Mouse (Mus musculus): Measurements from ENCODE around the gene Coro1a.

Coro1a gene

DNA sequence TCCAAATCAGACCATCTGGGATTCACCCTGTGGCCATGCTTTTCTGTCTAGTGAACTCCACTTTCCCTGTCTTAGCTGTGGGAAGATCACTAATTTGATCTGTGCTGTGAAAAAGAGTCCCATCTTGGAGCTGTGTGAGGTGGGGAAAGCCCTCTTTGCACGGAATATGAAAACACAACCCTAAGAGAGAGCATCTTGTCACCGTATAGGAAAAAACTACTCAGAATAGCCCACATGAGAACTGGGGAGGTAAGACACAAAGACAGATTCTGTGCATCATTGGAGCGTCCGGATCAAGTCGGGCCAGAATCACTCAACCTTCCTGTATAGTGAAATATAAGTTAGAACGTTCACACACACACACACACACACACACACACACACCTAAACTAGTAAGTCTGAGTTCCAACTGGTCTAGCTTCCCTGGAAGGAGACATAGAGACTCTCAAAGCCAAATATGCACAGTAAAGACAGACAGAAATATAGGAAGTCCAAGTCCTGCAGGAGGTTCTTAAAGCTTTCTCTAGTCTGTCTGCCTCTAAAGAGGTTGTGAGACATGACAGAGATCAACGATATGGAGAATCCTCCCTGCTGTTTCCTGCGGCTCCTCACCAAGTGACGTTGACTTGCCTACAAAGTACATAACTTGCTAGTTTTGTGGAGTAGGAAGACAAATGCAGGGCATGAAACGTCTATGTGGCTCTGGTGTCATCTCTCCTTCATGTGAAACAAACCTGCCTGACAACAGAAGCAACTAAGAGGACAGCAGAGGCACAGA is 777 bp upstream of the Coro1a start:
- DNase-seq (ENCODE audit: low spot score) = no peak

- DNase-seq (ENCODE audit: low spot score) = peak; percentile 87
Observed at GRCm38 (mm10) chr7:126704121-126704980, 3.2 kb downstream of the Coro1a start.

GRCm38 (mm10) chr7:126703757-126704077 is 3.9 kb downstream of the Coro1a start:
- DNase-seq (ENCODE audit: low spot score) = peak; percentile 42

DNA sequence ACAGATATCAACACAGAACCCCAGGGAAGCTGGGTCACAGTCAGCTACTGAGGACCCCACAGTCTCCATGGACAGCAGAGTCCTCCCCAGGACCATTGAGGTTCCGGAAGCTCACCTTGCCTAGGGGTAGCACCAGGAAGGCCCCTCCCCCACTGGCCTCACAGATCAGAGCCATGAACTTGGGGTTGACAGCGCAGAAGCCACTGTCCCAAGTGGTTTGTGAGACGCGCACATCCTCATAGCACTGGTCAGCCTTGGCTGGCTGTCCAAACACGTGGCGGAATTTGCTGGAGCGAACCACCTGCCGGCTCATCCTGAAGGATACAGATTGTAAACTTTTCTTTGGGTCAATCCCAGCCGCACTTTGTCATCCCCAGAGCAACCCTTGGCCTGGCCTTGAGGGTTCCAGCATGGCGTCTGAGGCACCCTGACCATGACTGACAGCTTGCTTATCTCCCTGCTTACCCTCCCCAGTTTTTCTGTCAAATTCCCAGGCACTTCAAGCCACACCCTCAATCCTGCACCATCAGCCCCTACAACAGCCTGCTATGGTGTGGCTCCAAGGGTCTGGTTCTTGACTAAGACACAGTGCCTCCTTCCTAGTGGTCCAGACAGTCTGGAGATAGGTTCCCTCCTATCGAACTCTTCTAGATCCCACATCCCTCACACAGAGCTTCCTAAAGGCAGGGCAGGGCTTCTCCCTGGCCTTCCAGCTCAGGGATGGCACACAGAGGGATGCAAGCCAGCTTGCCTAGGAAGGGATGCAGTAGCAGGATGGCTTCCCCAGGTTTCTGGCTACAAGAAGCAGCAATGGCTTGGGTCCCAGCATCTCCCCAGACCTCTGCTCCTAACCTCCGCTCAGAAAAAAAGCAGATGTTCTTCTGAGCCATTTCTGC is 4.5 kb downstream of the Coro1a start:
- no peak for DNase-seq (ENCODE audit: low spot score)

GRCm38 (mm10) chr7:126702358-126702757 is 5.2 kb downstream of the Coro1a start:
- peak; percentile 88 for DNase-seq (ENCODE audit: low spot score)

DNA sequence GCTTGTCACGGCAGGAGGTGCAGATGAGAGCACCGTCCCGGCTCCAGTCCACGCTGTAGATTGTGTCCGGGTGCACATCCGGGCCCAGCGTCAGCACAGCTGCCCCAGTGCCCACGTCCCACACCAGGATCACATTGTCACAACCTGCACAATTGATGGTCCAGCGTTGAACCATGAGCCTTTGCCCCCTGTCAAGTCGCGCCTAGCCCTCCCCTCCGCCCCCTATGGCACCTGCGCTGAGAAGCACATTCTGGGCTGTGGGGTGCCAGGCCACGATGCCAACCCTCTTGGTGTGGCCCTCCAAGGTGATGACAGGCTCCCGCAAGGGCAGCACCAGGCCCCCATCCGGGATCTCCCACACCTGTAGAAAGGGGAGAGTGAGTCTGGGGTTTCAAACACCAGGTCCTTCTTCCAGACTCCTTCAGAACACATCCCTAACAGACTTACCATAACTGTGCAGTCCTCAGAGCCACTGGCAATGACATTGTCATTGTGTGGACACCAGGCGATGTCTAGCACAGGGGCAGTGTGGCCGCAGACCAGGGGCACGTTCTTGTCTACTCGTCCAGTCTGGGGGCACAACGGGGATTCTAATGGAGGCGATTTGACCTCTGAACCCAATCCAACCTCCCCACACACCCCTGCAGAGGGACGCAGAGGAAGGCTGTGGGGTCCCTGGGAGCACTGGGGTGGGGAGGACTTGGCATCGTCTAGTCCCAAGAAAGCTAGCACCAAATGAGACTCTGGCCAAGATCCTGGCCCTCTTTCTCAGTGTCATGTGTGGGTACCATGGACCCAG is 5.8 kb downstream of the Coro1a start:
- no peak for DNase-seq (ENCODE audit: low spot score)

GRCm38 (mm10) chr7:126701070-126701469 is 6.5 kb downstream of the Coro1a start:
- DNase-seq (ENCODE audit: low spot score) = peak; percentile 91

DNA sequence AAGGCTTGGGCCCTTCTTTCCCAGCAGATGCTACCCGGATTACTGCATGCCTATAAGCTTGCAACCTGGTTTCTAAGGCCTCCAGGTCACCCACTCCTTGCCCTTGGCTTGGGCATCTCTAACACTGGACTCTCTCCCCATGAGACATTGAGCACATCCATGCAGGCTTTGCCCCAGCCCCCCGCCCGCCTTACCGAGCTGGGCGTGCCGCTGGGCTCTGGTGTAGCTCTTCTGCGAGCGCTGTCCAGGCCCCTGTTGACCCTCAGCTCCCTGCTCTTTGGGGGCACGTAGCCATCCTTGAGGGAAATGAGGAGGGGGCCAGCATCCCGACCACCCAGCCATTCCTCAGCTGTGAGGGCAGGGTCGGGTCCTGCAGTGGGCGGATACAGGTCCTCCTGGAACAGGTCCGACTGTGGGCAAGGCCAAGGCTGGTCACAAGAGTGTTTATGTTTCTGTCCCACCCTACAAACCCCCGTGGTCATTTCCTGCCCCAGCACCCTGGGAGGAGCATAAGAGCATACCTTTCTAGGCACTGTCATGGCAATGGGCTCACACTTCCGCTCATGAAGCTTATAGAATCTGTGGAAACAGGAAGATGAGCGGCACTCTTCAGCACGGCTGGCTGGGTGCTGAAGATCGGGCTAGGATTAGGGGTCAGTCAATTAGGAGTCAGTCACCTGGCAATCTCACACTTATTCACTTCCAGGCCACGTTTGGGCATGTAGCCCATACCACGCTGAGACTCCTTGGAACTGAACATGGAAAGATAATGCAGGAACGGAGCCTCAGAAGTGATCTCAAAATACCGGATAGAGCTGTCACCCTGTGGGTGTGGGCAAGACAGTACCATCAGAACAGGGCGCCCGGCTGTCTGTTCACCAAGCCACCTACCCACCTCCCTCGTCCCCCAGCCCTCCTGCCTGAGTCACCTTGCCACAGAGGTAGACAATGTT is 7.2 kb downstream of the Coro1a start:
- no peak for DNase-seq (ENCODE audit: low spot score)

GRCm38 (mm10) chr7:126697838-126698237 is 9.7 kb downstream of the Coro1a start:
- no peak for DNase-seq (ENCODE audit: low spot score)

DNA sequence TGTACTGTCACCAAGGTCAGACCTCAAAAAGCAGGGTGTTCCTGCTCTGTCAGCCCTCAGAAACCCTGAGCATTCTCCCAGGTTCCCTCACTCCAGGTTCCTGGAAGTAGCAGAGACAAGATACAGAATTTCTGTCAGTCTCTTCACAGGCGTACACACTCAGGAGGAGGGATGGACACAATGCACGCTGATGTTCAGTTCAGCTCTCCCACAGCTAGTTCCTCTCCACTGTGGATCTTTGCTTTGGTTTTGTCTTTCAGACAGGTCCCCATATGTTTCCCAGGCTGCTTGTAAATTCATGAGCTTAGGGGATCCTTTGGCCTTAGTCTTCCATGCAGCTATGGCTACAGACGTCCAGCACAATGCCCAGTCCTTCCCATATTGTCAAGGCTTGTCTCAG is 10.7 kb downstream of the Coro1a start:
- no peak for DNase-seq (ENCODE audit: low spot score)

DNA sequence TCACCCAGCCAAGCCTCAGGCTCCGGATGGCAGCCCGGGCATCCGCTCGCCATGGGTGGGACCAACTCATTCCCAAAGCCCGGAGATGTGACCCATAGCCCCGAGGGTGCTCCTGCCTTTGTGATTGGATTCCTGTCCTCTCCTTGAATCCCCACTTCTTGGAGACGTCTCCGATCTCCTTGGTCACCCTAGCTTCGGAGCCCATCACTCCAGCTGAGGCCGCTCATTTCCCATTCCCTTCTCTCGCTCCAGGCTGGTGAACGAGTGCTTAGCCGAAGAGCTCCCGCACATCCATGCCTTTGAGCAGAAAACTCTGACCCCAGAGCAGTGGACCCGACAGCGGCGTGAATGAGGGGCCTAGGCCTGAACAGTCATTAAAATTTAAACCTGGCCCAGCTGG is 11.3 kb downstream of the Coro1a start:
- no peak for DNase-seq (ENCODE audit: low spot score)

- DNase-seq (ENCODE audit: low spot score) = peak; percentile 94
Observed at GRCm38 (mm10) chr7:126695631-126696207, 11.9 kb downstream of the Coro1a start, which contains the start of gene Slx1b. Gene Slx1b (minus strand): TSS chr7:126695784.

- DNase-seq (ENCODE audit: low spot score) = peak; percentile 74
Observed at GRCm38 (mm10) chr7:126695210-126695611, 12.4 kb downstream of the Coro1a start, which contains the start of gene Bola2. Gene Bola2 (plus strand): TSS chr7:126695401.

- no peak for DNase-seq (ENCODE audit: low spot score)
Observed at GRCm38 (mm10) chr7:126694441-126695051, 13.0 kb downstream of the Coro1a start.

- no peak for DNase-seq (ENCODE audit: low spot score)
Observed at GRCm38 (mm10) chr7:126693781-126694180, 13.8 kb downstream of the Coro1a start.

DNA sequence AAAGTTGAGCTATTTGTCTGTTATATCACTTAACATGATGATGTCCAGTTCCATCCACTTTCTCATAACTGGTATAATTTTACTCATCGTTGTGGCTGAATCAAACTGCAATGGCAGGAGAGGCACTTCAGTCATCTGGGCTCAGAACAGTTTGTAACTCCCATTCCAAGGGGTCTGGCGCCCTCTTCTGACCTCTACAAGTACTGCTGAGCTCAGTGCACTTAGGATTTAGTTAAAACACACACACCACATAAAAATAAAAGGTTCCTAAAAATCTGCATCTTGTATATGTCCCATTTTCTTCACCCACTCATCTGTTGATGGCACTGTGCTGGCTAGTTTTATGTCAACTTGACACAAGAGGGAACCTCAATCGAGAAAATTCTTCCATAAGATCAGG is 14.3 kb downstream of the Coro1a start:
- DNase-seq (ENCODE audit: low spot score) = peak; percentile 85

DNA sequence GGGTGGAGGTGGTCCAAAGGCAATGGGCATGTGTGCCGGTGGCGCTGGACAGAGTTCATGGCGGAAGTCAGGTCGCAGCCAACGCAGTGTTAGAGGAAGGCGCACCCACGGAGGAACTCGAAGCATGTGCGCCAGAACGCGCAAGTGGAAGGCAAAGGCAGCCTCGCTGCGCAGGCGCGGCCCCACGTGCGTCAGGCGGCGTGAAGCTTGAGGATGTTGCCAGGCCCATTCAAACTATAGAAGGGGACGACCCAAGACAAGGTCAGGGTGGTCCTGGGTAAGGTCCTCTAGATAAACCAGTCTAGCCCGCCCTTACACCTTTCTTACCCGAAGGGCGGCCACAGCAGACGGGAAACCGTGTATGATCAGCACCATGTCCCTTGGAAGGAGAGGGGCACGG is 15.2 kb downstream of the Coro1a start:
- no peak for DNase-seq (ENCODE audit: low spot score)

- DNase-seq (ENCODE audit: low spot score) = no peak
Observed at GRCm38 (mm10) chr7:126691676-126692075, 15.9 kb downstream of the Coro1a start.

GRCm38 (mm10) chr7:126690737-126691136 is 16.9 kb downstream of the Coro1a start:
- DNase-seq (ENCODE audit: low spot score) = no peak

All from T-cell, adult 2 months (primary cell).